ENCODE assay signal across 23 mouse cellular contexts in genomic region chr5:112406017-112406416, GRCm38 (mm10). TPM values are rescaled to one million over a fixed set of nuclear protein-coding genes. Genes with fewer than 3 reads are reported as not detected.
"Had no signal": no experiment of that assay in that cellular context is flagged by ENCODE, and none has a peak within 500 bp of the region (broad histone marks: within the 10 kb centered on the region; RNA-seq: fewer than 3 reads in every experiment).

No protein-coding gene starts in this region.

- H3K27ac ChIP-seq: kidney, postnatal 0 days; limb, embryonic 12.5 days; liver, embryonic 13.5 days; midbrain, embryonic 12.5 days; neural tube, embryonic 13.5 days had no signal

- H3K4me3 ChIP-seq: limb, embryonic 12.5 days; liver, embryonic 13.5 days; midbrain, embryonic 12.5 days; neural tube, embryonic 13.5 days had no signal

- ATAC-seq: liver, postnatal 0 days had no signal

- H3K9me3 ChIP-seq: limb, embryonic 12.5 days; liver, embryonic 13.5 days; midbrain, embryonic 12.5 days; neural tube, embryonic 13.5 days had no signal

- DNase-seq: kidney, adult 11 months; kidney, adult 9 months; kidney, postnatal 36 days; layer of hippocampus, adult 9-11 months; layer of hippocampus, postnatal 36 days; liver; liver, embryonic 13.5 days; liver, postnatal 0 days; lung, postnatal 36 days; right cerebral cortex, adult 18-20 months; right cerebral cortex, postnatal 25 days; thymus, postnatal 4 days had no signal

- H3K27me3 ChIP-seq: midbrain, embryonic 12.5 days; neural tube, embryonic 13.5 days had no signal

- H3K36me3 ChIP-seq: limb, embryonic 12.5 days; liver, embryonic 13.5 days; midbrain, embryonic 12.5 days; neural tube, embryonic 13.5 days had no signal

- H3K4me2 ChIP-seq: limb, embryonic 12.5 days; liver, embryonic 13.5 days; midbrain, embryonic 12.5 days; neural tube, embryonic 13.5 days had no signal

- H3K4me1 ChIP-seq: liver, embryonic 13.5 days had no signal

- H3K9ac ChIP-seq: limb, embryonic 12.5 days; liver, embryonic 13.5 days; liver, postnatal 0 days; midbrain, embryonic 12.5 days; neural tube, embryonic 13.5 days had no signal

RNA-seq across cellular contexts. Expression of gene Asphd2, which starts 11.4 kb away (rescaled TPM):
- total RNA-seq: megakaryocyte, adult 5-6 weeks; monocyte, adult 5-6 weeks had no signal

RNA-seq across cellular contexts. Expression of gene Gm6588, which starts 43.2 kb away (rescaled TPM):
- total RNA-seq: layer of hippocampus, adult 18-20 months; layer of hippocampus, postnatal 36 days; left cerebral cortex, adult 8-10 months; left cerebral cortex, postnatal 25 days; megakaryocyte, adult 5-6 weeks; monocyte, adult 5-6 weeks had no signal
- polyA plus RNA-seq: kidney, postnatal 0 days; limb, embryonic 12.5 days; liver, embryonic 13.5 days; liver, postnatal 0 days; lung, embryonic 16.5 days; small intestine, adult 2 months had no signal

RNA-seq across cellular contexts. Expression of gene Gm6583, which starts 50.2 kb away (rescaled TPM):
- total RNA-seq: layer of hippocampus, adult 18-20 months; layer of hippocampus, postnatal 36 days; left cerebral cortex, postnatal 25 days; monocyte, adult 5-6 weeks had no signal
- polyA plus RNA-seq: small intestine, adult 2 months had no signal
